8 mouse cellular contexts compared by ENCODE assay signal in genomic region chr9:7837806-7838440, GRCm38 (mm10). TPM values are rescaled to one million over a fixed set of nuclear protein-coding genes. Genes with fewer than 3 reads are reported as not detected.
DNase-seq lines count a peak whose midpoint lies in the region; ATAC-seq and TF ChIP-seq lines count a peak whose summit lies in the region.

No protein-coding gene starts in this region.

- TF ChIP-seq POLR2A in olfactory bulb, adult 2 months (IDR thresholded peaks at IDR 0.05; ENCODE audit: insufficient read depth, low read depth, low read length): no peak

- H3K4me1 ChIP-seq in lung, embryonic 15.5 days: peaks cover 11% of the 10 kb centered on the region; the same call in 1 of the 2 replicates
- H3K4me1 ChIP-seq in forebrain, embryonic 15.5 days: peaks cover 27% of the 10 kb centered on the region
- H3K4me1 ChIP-seq in limb, embryonic 13.5 days: peaks cover 18% of the 10 kb centered on the region
- H3K4me1 ChIP-seq in olfactory bulb, adult 2 months (ENCODE audit: control insufficient read depth, insufficient read depth, low read length): no peaks in the 10 kb centered on the region

- no peak for TF ChIP-seq CTCF in olfactory bulb, adult 2 months (IDR thresholded peaks at IDR 0.05; ENCODE audit: insufficient read depth, low read depth, low read length)

- peak overlapping the region; percentile 72 for H3K4me2 ChIP-seq in lung, embryonic 15.5 days
- peak overlapping the region; percentile 52 for H3K4me2 ChIP-seq in forebrain, embryonic 15.5 days (replicated peaks)
- peak overlapping the region; percentile 69 for H3K4me2 ChIP-seq in limb, embryonic 13.5 days (replicated peaks)

- peak overlapping the region; percentile 99 for H3K27ac ChIP-seq in lung, embryonic 15.5 days
- peak overlapping the region; percentile 98 for H3K27ac ChIP-seq in forebrain, embryonic 15.5 days (replicated peaks)
- peak overlapping the region; percentile 98 for H3K27ac ChIP-seq in limb, embryonic 13.5 days
- H3K27ac ChIP-seq in olfactory bulb, adult 2 months (ENCODE audit: insufficient read depth, low read depth, low read length): peak overlapping the region; percentile 92

- H3K9ac ChIP-seq in lung, embryonic 15.5 days: peak overlapping the region; percentile 77
- peak overlapping the region; percentile 76 for H3K9ac ChIP-seq in forebrain, embryonic 15.5 days (replicated peaks)
- H3K9ac ChIP-seq in limb, embryonic 13.5 days: peak overlapping the region; percentile 88

- H3K4me3 ChIP-seq in lung, embryonic 15.5 days: peak overlapping the region; percentile 76
- peak overlapping the region; percentile 55 for H3K4me3 ChIP-seq in forebrain, embryonic 15.5 days
- H3K4me3 ChIP-seq in limb, embryonic 13.5 days: peak overlapping the region; percentile 71
- peak overlapping the region; percentile 26 for H3K4me3 ChIP-seq in olfactory bulb, adult 2 months (ENCODE audit: insufficient read depth, low read depth, low read length)

- no peak for DNase-seq in lung, adult 18-20 months
- DNase-seq in adrenal gland, postnatal 14 days: peak; percentile 49

- WGBS in lung, embryonic 15.5 days: 8% methylated on average over 14 of the region's 14 CpGs
- WGBS in forebrain, embryonic 15.5 days: 14% methylated on average over 14 of the region's 14 CpGs
- WGBS in limb, embryonic 13.5 days: 13% methylated on average over 14 of the region's 14 CpGs
- 6% methylated on average over 14 of the region's 14 CpGs for WGBS in olfactory bulb, adult 2 months

- 0 out of 2 replicates have a peak, but pooled peaks have one; percentile 3 for ATAC-seq in lung, embryonic 15.5 days (ENCODE audit: borderline replicate concordance, extremely low read depth, low FRiP score, low TSS enrichment)
- ATAC-seq in forebrain, embryonic 15.5 days (replicated peaks): peak; percentile 33
- no peak for ATAC-seq in limb, embryonic 13.5 days (ENCODE audit: low FRiP score, low read depth)
- ATAC-seq in monocyte, adult 5-6 weeks (replicated peaks; ENCODE audit: insufficient number of reproducible peaks, low FRiP score, low TSS enrichment, poor library complexity, severe bottlenecking): no peak
- ATAC-seq in erythroid progenitor cell, adult 5-6 weeks (replicated peaks; ENCODE audit: low FRiP score, poor library complexity, severe bottlenecking): no peak

- H3K36me3 ChIP-seq in lung, embryonic 15.5 days: peaks cover 9% of the 10 kb centered on the region; the same call in 1 of the 2 replicates
- H3K36me3 ChIP-seq in forebrain, embryonic 15.5 days: peaks cover 4% of the 10 kb centered on the region; the same call in 1 of the 2 replicates
- peaks cover 14% of the 10 kb centered on the region for H3K36me3 ChIP-seq in limb, embryonic 13.5 days

- no peaks in the 10 kb centered on the region for H3K9me3 ChIP-seq in lung, embryonic 15.5 days
- no peaks in the 10 kb centered on the region for H3K9me3 ChIP-seq in forebrain, embryonic 15.5 days
- H3K9me3 ChIP-seq in limb, embryonic 13.5 days: no peaks in the 10 kb centered on the region

- no peaks in the 10 kb centered on the region for H3K27me3 ChIP-seq in lung, embryonic 15.5 days
- no peaks in the 10 kb centered on the region for H3K27me3 ChIP-seq in forebrain, embryonic 15.5 days
- no peaks in the 10 kb centered on the region for H3K27me3 ChIP-seq in limb, embryonic 13.5 days

RNA-seq across cellular contexts. Expression of gene Birc2, which starts 1.1 kb away (rescaled TPM):
- 33.2 and 34.3 TPM in 2 replicates for polyA plus RNA-seq in lung, embryonic 15.5 days (2015; fragmentation: Nextera tagmentation; extraction: Ambion mirVana)
- 40.6 and 46.6 TPM in 2 replicates for total RNA-seq in adrenal gland, postnatal 14 days (2021)
- polyA plus RNA-seq in forebrain, embryonic 15.5 days (2015; fragmentation: Nextera tagmentation; extraction: Ambion mirVana): 50.9 and 51.9 TPM in 2 replicates
- 42.7 and 43.5 TPM in 2 replicates for polyA plus RNA-seq in limb, embryonic 13.5 days (2015; fragmentation: Nextera tagmentation; extraction: Ambion mirVana)
- polyA plus RNA-seq in olfactory bulb, adult 2 months (2012; ENCODE audit: insufficient read depth, insufficient read length, low replicate concordance, missing spikeins): not detected in 2 replicates
- total RNA-seq in monocyte, adult 5-6 weeks (2017): 79.5 to 117 TPM (median 103 TPM) in 3 replicates
- total RNA-seq in erythroid progenitor cell, adult 5-6 weeks (2015; ENCODE audit: low replicate concordance): 56.6 and 59.9 TPM in 2 replicates
- total RNA-seq in erythroid progenitor cell, adult 5-6 weeks (2017; ENCODE audit: low replicate concordance): 45.6 and 63.0 TPM in 2 replicates

RNA-seq across cellular contexts. Expression of gene Birc3, which starts 35.1 kb away (rescaled TPM):
- polyA plus RNA-seq in lung, embryonic 15.5 days (2015; fragmentation: Nextera tagmentation; extraction: Ambion mirVana): 6.7 and 9.4 TPM in 2 replicates
- 19.0 and 27.8 TPM in 2 replicates for total RNA-seq in adrenal gland, postnatal 14 days (2021)
- polyA plus RNA-seq in forebrain, embryonic 15.5 days (2015; fragmentation: Nextera tagmentation; extraction: Ambion mirVana): 0.88 and 1.2 TPM in 2 replicates
- polyA plus RNA-seq in limb, embryonic 13.5 days (2015; fragmentation: Nextera tagmentation; extraction: Ambion mirVana): 10.6 and 11.4 TPM in 2 replicates
- not detected in 2 replicates for polyA plus RNA-seq in olfactory bulb, adult 2 months (2012; ENCODE audit: insufficient read depth, insufficient read length, low replicate concordance, missing spikeins)
- total RNA-seq in monocyte, adult 5-6 weeks (2017): 352 to 549 TPM (median 444 TPM) in 3 replicates
- 6.7 and 12.3 TPM in 2 replicates for total RNA-seq in erythroid progenitor cell, adult 5-6 weeks (2015; ENCODE audit: low replicate concordance)
- total RNA-seq in erythroid progenitor cell, adult 5-6 weeks (2017; ENCODE audit: low replicate concordance): 12.0 and 18.7 TPM in 2 replicates

Comparison
In these comparisons a context has a peak if more than half of its experiments do, and no peak if none do; other contexts are left out.
1. ATAC-seq: peak in lung, embryonic 15.5 days (single experiment) and forebrain, embryonic 15.5 days (single experiment); none in limb, embryonic 13.5 days (single experiment), monocyte, adult 5-6 weeks (single experiment) and erythroid progenitor cell, adult 5-6 weeks (single experiment).
2. H3K4me3 ChIP-seq: peak in every context shown above with its lines; median percentile 76 in lung, embryonic 15.5 days; 71 in limb, embryonic 13.5 days; 55 in forebrain, embryonic 15.5 days; 26 in olfactory bulb, adult 2 months.
3. Peak in every context shown above with its lines, with median percentiles within 50 percentile points of each other: H3K27ac ChIP-seq, H3K4me2 ChIP-seq and H3K9ac ChIP-seq.